Mouse (Mus musculus) left cerebral cortex, postnatal 25 days (tissue): ENCODE results near the gene Neurl1b. TPM values are rescaled to one million over a fixed set of nuclear protein-coding genes. Genes with fewer than 3 reads are reported as not detected.
A peak's percentile ranks its signal among the peaks of the same experiment; 100 is the strongest.

ENCODE experiments used
- DNase-seq, 2 experiments: peaks; one replicate each; pipeline ENCODE4 v3.0.0; 2022; ENCODE audit warnings: low spot score in 2 of 2, mixed read lengths in 1 of 2
- intact Hi-C: fragments of 180-260 bp; cut with DNase I; formaldehyde crosslinking; loops from one replicate; pipeline ENCODE4 v1.15.1; 2025
- total RNA-seq, 2 experiments: library from RNA; stranded (reverse); gene quantifications; 2 replicates each; pipeline ENCODE4 v1.2.3; 2021

The Neurl1b gene
- total RNA-seq, 2 experiments from 2014 or later: 75.2 to 75.9 TPM

DNA sequence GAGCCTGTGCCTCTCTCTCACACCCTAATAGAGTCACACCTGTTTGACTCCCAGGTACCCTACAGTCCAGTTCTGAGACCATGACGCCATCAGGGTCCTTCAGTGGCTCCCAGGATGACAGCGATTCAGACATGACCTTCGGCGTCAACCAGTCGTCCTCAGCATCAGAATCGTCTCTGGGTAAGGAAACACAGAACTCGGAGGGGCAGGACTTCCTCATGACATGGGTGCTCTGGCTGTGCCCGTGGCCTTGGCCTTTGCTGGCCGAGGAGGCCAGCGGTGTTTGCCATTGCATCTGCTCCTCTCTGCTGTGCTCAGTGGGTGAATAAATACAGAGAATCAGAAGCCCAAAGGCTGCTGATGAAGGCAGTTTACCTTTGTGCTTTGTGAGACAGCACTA lies 26.4 kb downstream of the Neurl1b start:
- DNase-seq: no peak
- intact Hi-C loops: no loop called here

DNA sequence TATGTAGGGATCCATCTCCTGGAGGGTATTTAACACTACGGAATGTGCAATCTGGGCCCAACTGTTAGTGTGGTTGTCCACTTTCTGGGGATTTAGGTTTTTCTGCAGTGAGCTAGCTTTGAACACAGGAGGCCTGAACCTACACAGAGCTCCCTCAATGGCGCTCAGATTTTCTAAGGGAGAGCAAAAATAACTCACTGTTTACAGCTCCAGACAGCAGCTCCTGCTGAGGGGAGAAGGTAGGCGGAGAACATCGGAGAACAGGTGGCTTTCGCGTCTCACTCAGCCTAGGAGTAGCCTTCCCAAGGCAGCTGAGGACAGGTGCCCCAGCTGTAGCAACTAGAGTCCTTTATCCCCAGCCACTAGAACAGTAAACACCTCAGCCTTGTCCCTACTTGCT lies 27.6 kb downstream of the Neurl1b start:
- intact Hi-C loops: no loop called here
- DNase-seq: no peak

- no peak for DNase-seq
- intact Hi-C loops: no loop called here
Observed at GRCm38 (mm10) chr17:26443865-26444264, 29.2 kb downstream of the Neurl1b start.

- intact Hi-C loops: no loop called here
- DNase-seq: no peak
Observed at GRCm38 (mm10) chr17:26449472-26449871, 34.8 kb downstream of the Neurl1b start.

GRCm38 (mm10) chr17:26451651-26452295 lies 37.1 kb downstream of the Neurl1b start:
- intact Hi-C loops: loop anchor here (1.0 to 2.0 kb wide), 2 partner anchors 137 to 175 kb away; no protein-coding TSS in a partner anchor
- peak; percentile 49 to 66 for DNase-seq

DNA sequence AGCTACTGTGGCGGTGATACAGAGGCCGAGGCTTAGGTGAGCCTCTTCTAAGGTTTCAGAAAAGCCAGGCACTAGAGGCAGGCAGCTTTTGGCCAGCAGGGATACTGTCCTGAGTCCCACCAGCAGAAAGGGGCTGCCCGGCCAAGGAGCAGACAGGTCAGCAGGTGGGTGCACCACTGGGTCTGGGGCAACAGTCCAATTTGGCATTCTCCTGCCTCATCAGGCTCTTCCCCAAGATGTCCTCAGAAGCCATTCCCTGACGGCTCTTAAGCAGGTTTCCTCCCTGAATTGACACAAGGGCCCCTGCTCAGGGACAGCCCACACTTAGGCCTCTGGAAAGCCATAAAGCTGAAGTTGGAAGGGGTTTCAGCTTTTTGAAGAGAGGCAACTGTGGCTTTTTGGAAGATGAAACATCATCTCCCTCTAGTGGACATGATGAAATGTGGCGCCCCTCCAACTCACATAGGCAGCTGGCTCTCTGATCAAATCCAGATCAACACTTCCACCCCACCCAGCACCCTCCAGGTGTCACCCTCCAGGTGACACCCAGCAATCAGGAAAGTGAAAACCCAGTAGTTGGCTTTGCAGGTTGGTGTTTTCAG lies 37.8 kb downstream of the Neurl1b start:
- DNase-seq: peak; percentile 73 to 85
- intact Hi-C loops: loop anchor here (1.0 to 2.0 kb wide), 2 partner anchors 138 to 176 kb away; no protein-coding TSS in a partner anchor

GRCm38 (mm10) chr17:26457506-26457905 lies 42.9 kb downstream of the Neurl1b start:
- DNase-seq: no peak
- intact Hi-C loops: no loop called here

- no peak for DNase-seq
- intact Hi-C loops: no loop called here
Observed at GRCm38 (mm10) chr17:26458049-26458448, 43.4 kb downstream of the Neurl1b start.

GRCm38 (mm10) chr17:26462634-26463170 lies 48.1 kb downstream of the Neurl1b start:
- intact Hi-C loops: loop anchor here (5.0 kb wide), 1 partner anchor 425 kb away; no protein-coding TSS in a partner anchor
- DNase-seq: peak; percentile 78 to 85

- no peak for DNase-seq
- intact Hi-C loops: loop anchor here (5.0 kb wide), 1 partner anchor 424 kb away; no protein-coding TSS in a partner anchor
Observed at GRCm38 (mm10) chr17:26463432-26463831, 48.8 kb downstream of the Neurl1b start.

DNA sequence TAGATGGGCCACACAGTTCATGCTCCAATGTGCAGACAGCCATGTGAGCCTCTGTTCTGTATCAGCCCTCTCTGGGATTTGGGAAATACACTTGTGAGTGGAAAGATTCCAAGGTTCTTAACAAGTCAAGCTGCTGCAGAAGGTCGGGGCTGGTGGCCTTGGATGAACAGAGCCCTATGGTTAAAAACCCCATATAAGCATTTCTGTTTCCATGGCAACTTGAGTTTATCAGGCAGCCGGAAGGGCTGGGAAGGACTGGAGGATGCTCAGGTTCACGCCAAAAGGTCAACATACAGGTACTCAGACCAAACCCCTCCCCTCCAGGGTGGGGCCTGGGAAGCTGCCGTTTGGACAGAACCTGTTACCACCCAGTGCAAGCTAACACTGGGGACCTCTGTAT lies 49.4 kb downstream of the Neurl1b start:
- intact Hi-C loops: loop anchor here (5.0 kb wide), 1 partner anchor 423 kb away; no protein-coding TSS in a partner anchor
- DNase-seq: no peak

DNA sequence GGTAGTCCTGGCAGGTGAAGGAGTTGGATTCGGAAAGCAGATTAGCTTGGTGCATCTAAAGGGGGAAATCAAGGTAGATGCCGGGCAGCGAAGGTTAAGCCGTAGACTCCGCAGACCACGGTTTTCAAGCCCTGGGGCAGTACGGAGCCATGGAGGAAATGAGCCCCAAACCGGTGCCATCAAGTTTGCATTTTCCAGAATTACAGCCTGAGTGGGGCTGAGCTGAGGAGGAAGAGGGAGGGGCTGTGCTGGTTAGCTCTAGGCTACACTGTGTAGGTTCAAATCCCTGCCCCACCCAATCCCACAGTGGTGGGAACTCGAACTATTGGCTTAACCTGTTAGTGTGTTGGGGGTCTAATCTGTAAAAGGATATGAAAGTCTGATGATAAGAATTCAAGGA lies 49.9 kb downstream of the Neurl1b start:
- intact Hi-C loops: loop anchor here (5.0 kb wide), 1 partner anchor 423 kb away; no protein-coding TSS in a partner anchor
- no peak for DNase-seq

GRCm38 (mm10) chr17:26464972-26465371 lies 50.3 kb downstream of the Neurl1b start:
- no peak for DNase-seq
- intact Hi-C loops: loop anchor here (5.0 kb wide), 2 partner anchors 97 to 422 kb away; partner anchors contain the start of genes Dusp1 and Ergic1

GRCm38 (mm10) chr17:26466741-26467150 lies 52.1 kb downstream of the Neurl1b start:
- intact Hi-C loops: loop anchor here (1.0 to 5.0 kb wide), 3 partner anchors 42 to 172 kb away; partner anchors contain the start of genes Dusp1 and Ergic1
- DNase-seq: peak; percentile 72 to 80

- DNase-seq: no peak
- intact Hi-C loops: loop anchor here (2.0 to 5.0 kb wide), 2 partner anchors 41 to 95 kb away; partner anchors contain the start of genes Dusp1 and Ergic1
Observed at GRCm38 (mm10) chr17:26467619-26468018, 53.0 kb downstream of the Neurl1b start.

DNA sequence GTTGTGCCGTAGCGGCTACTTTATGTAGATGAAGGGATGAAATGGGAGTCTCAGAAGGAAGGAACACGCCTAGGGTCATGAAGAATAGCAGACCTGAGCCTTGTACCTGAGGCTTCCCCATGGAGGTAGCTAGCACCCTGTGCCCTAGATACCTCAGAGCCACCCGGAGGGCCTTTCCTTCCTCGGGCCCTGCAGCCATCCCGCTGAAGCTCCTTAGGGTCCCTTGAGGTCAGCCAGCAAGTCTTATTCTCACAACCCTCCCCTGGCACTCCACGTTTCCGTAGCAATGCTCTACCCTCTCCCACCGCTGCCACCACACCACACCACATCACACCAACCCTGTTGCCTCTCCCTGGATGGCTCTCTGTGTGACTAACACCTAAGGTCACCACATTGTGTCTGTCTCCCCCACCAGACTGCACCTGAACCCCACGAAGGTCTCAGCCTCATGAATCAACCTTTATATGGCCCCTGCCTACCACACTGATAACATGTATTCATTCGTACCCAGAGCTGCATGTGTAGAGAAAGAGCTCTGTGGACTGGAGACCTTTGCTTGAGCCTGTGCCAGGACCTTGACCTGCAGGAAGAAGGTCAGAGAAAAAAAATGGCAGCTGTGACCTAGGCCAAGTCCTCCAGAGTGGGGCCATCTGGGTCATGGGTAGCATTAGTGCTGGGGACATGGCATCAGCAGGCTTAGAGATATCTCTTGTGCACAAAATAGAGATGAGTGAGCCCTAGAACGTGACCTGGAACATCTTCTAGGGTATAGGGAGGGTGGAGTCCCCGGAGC lies 53.7 kb downstream of the Neurl1b start:
- DNase-seq: no peak
- intact Hi-C loops: loop anchor here (5.0 kb wide), 1 partner anchor 94 kb away; the partner anchor contains the start of genes Dusp1 and Ergic1

- no peak for DNase-seq
- intact Hi-C loops: no loop called here
Observed at GRCm38 (mm10) chr17:26476871-26477270, 62.2 kb downstream of the Neurl1b start.

- no peak for DNase-seq
- intact Hi-C loops: no loop called here
Observed at GRCm38 (mm10) chr17:26478672-26479071, 64.0 kb downstream of the Neurl1b start.

GRCm38 (mm10) chr17:26479619-26480018 lies 65.0 kb downstream of the Neurl1b start:
- intact Hi-C loops: no loop called here

DNA sequence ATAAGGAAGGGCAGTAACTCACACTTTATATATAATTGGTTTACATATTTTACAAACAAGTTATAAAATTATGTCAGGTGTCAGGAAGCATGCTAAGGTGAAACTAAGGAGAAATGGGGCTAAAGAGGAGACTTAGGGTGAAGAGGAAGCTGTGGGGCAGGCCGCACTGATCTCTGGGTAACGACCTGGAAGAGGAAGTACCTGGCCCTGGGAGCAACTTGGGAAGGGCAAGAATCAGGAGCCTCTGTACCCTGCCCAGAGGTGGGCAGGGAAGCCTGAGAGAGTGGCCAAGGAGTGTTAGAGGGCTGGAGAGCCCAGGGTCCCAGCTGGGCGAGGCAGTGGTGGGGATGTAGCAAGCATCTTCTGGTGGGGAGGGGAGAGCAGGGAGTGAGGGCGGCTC lies 66.3 kb downstream of the Neurl1b start:
- intact Hi-C loops: no loop called here

More at GRCm38 (mm10) chr17:26479619-26480018, 65.0 kb downstream of the Neurl1b start:
- DNase-seq: no peak

More for the DNA sequence above, 66.3 kb downstream of the Neurl1b start:
- DNase-seq: no peak
